Mouse (Mus musculus) MEL (cell line): ENCODE results near the gene Xrcc3. TPM values are rescaled to one million over a fixed set of nuclear protein-coding genes. Genes with fewer than 3 reads are reported as not detected.
A peak's percentile ranks its signal among the peaks of the same experiment; 100 is the strongest.

ENCODE experiments used
- DNase-seq: peaks from one replicate; pipeline ENCODE4 v3.0.0; 2011; ENCODE audit warnings: low read depth, low spot score
- H3K27ac ChIP-seq: 2 replicates; pipeline ENCODE4 v1.5.1; 2012; ENCODE audit warnings: low read depth, mild to moderate bottlenecking, control low read depth, low read length, moderate library complexity; ENCODE audit not compliant: control insufficient read depth
- H3K27me3 ChIP-seq, 2 experiments: fragments of 150-350 bp in 1 of 2; sonication (generic) in 1 of 2; 2 replicates each; pipeline ENCODE4 v1.6.1; 2012; ENCODE audit warnings: low read length in 2 of 2, mild to moderate bottlenecking in 2 of 2, improper control_type of control experiment in 1 of 2, moderate library complexity in 1 of 2; ENCODE audit not compliant: insufficient read depth in 2 of 2, control insufficient read depth in 1 of 2
- H3K36me3 ChIP-seq, 2 experiments: 2 replicates each; pipeline ENCODE4 v1.6.1; 2012 to 2014; ENCODE audit warnings: low read length in 2 of 2, improper control_type of control experiment in 1 of 2, inconsistent platforms in 1 of 2, mild to moderate bottlenecking in 1 of 2; ENCODE audit not compliant: insufficient read depth in 2 of 2, control insufficient read depth in 1 of 2
- H3K4me1 ChIP-seq, 2 experiments: fragments of 150-350 bp in 1 of 2; sonication (generic) in 1 of 2; 2 replicates each; pipeline ENCODE4 v1.6.1; 2012; ENCODE audit warnings: low read length in 2 of 2, improper control_type of control experiment in 1 of 2, mild to moderate bottlenecking in 1 of 2; ENCODE audit not compliant: insufficient read depth in 2 of 2, control insufficient read depth in 1 of 2
- H3K4me3 ChIP-seq, 2 experiments: fragments of 150-350 bp in 1 of 2; sonication (generic) in 1 of 2; 2 replicates each; pipeline ENCODE4 v1.5.1; 2012; ENCODE audit warnings: low read depth in 2 of 2, low read length in 2 of 2, mild to moderate bottlenecking in 2 of 2, moderate library complexity in 2 of 2, control low read depth in 1 of 2, improper control_type of control experiment in 1 of 2; ENCODE audit not compliant: control insufficient read depth in 1 of 2, insufficient read depth in 1 of 2
- H3K79me2 ChIP-seq: 2 replicates; pipeline ENCODE4 v1.6.1; 2012; ENCODE audit warnings: mild to moderate bottlenecking, low read length, moderate library complexity; ENCODE audit not compliant: control insufficient read depth, poor library complexity, insufficient read depth
- H3K9ac ChIP-seq: 2 replicates; pipeline ENCODE4 v1.6.1; 2012; ENCODE audit warnings: low read depth, mild to moderate bottlenecking, control low read depth, low read length, moderate library complexity; ENCODE audit not compliant: control insufficient read depth, poor library complexity, severe bottlenecking
- H3K9me3 ChIP-seq: fragments of 150-350 bp; sonication (generic); replicated peaks from 2 replicates; pipeline ENCODE4 v1.6.1; 2012; ENCODE audit warnings: mild to moderate bottlenecking, low read length, improper control_type of control experiment, moderate library complexity; ENCODE audit not compliant: insufficient read depth
- CHD1 ChIP-seq: IDR thresholded peaks from 2 replicates; pipeline ENCODE4 v1.6.1; 2012; ENCODE audit warnings: low read depth, mild to moderate bottlenecking, inconsistent platforms, low read length, improper control_type of control experiment
- CHD2 ChIP-seq: IDR thresholded peaks from 2 replicates; pipeline ENCODE4 v1.6.1; 2011; ENCODE audit warnings: low read length, improper control_type of control experiment
- ELF1 ChIP-seq: IDR thresholded peaks from 2 replicates; pipeline ENCODE4 v1.6.1; 2014; ENCODE audit warnings: low read depth, mild to moderate bottlenecking, inconsistent platforms, low read length, improper control_type of control experiment, moderate library complexity
- EP300 ChIP-seq, 2 experiments: IDR thresholded peaks; 2 replicates each; pipeline ENCODE4 v1.6.1; 2011; ENCODE audit warnings: improper control_type of control experiment in 2 of 2, low read length in 2 of 2, low read depth in 1 of 2, mild to moderate bottlenecking in 1 of 2
- ETS1 ChIP-seq: IDR thresholded peaks from 2 replicates; pipeline ENCODE4 v1.6.1; 2012; ENCODE audit warnings: low read depth, mild to moderate bottlenecking, inconsistent platforms, low read length, improper control_type of control experiment, moderate library complexity
- GABPA ChIP-seq: IDR thresholded peaks from 2 replicates; pipeline ENCODE4 v1.6.1; 2012; ENCODE audit warnings: low read depth, mild to moderate bottlenecking, inconsistent platforms, low read length, improper control_type of control experiment, moderate library complexity
- HCFC1 ChIP-seq: IDR thresholded peaks from 2 replicates; pipeline ENCODE4 v1.6.1; 2012; ENCODE audit warnings: low read depth, mild to moderate bottlenecking, inconsistent platforms, low read length, improper control_type of control experiment, moderate library complexity
- JUND ChIP-seq: IDR thresholded peaks from 2 replicates; pipeline ENCODE4 v1.6.1; 2011; ENCODE audit warnings: low read depth, mild to moderate bottlenecking, improper control_type of control experiment, low read length
- MAX ChIP-seq: IDR thresholded peaks from 2 replicates; pipeline ENCODE4 v1.6.1; 2011; ENCODE audit warnings: low read length, improper control_type of control experiment
- MAZ ChIP-seq: IDR thresholded peaks from 2 replicates; pipeline ENCODE4 v1.6.1; 2012; ENCODE audit warnings: low read depth, mild to moderate bottlenecking, inconsistent platforms, low read length, improper control_type of control experiment
- MEF2A ChIP-seq: IDR thresholded peaks from 2 replicates; pipeline ENCODE4 v1.6.1; 2014; ENCODE audit warnings: low read depth, mild to moderate bottlenecking, inconsistent platforms, low read length, improper control_type of control experiment; ENCODE audit not compliant: poor library complexity, insufficient replicate concordance, severe bottlenecking; ENCODE audit errors: extremely low read depth
- MYB ChIP-seq: IDR thresholded peaks from 2 replicates; pipeline ENCODE4 v1.6.1; 2011; ENCODE audit warnings: mild to moderate bottlenecking, low read depth, low read length, improper control_type of control experiment
- MYC ChIP-seq: IDR thresholded peaks from 2 replicates; pipeline ENCODE4 v1.6.1; 2011; ENCODE audit warnings: low read depth, mild to moderate bottlenecking, low read length, improper control_type of control experiment, moderate library complexity
- NELFE ChIP-seq: IDR thresholded peaks from 2 replicates; pipeline ENCODE4 v1.6.1; 2011; ENCODE audit warnings: low read depth, low read length, improper control_type of control experiment
- POLR2AphosphoS2 ChIP-seq: IDR thresholded peaks from 2 replicates; pipeline ENCODE4 v1.6.1; 2011; ENCODE audit warnings: low read length, improper control_type of control experiment
- RAD21 ChIP-seq: IDR thresholded peaks from 2 replicates; pipeline ENCODE4 v1.6.1; 2011; ENCODE audit warnings: mild to moderate bottlenecking, low read depth, low read length, improper control_type of control experiment
- RCOR1 ChIP-seq: IDR thresholded peaks from 2 replicates; pipeline ENCODE4 v1.6.1; 2012; ENCODE audit warnings: low read depth, mild to moderate bottlenecking, inconsistent platforms, low read length, improper control_type of control experiment
- TAL1 ChIP-seq: IDR thresholded peaks from 2 replicates; pipeline ENCODE4 v1.6.1; 2012; ENCODE audit warnings: mild to moderate bottlenecking, inconsistent platforms, low read length, moderate library complexity, mixed read lengths
- TCF12 ChIP-seq: IDR thresholded peaks from 2 replicates; pipeline ENCODE4 v1.6.1; 2014; ENCODE audit warnings: low read depth, mild to moderate bottlenecking, inconsistent platforms, low read length, improper control_type of control experiment, moderate library complexity
- USF1 ChIP-seq: IDR thresholded peaks from 2 replicates; pipeline ENCODE4 v1.6.1; 2014; ENCODE audit warnings: low read depth, mild to moderate bottlenecking, inconsistent platforms, low read length, improper control_type of control experiment, moderate library complexity
- USF2 ChIP-seq, 2 experiments: IDR thresholded peaks; 2 replicates each; pipeline ENCODE4 v1.6.1; 2011 to 2012; ENCODE audit warnings: improper control_type of control experiment in 2 of 2, low read length in 2 of 2, borderline replicate concordance in 1 of 2, inconsistent platforms in 1 of 2, low read depth in 1 of 2, mild to moderate bottlenecking in 1 of 2; ENCODE audit not compliant: insufficient read depth in 1 of 2
- ZC3H11A ChIP-seq: IDR thresholded peaks from 2 replicates; pipeline ENCODE4 v1.6.1; 2012; ENCODE audit warnings: low read depth, mild to moderate bottlenecking, inconsistent platforms, low read length, improper control_type of control experiment
- ZKSCAN1 ChIP-seq: IDR thresholded peaks from 2 replicates; pipeline ENCODE4 v1.6.1; 2012; ENCODE audit warnings: low read depth, mild to moderate bottlenecking, inconsistent platforms, low read length, improper control_type of control experiment, moderate library complexity
- polyA plus RNA-seq, 2 experiments: library from polyadenylated mRNA; stranded (reverse) in 1 of 2; unstranded in 1 of 2; fragments of >175 nt in 1 of 2; fragments of >200 nt in 1 of 2; gene quantifications; 2 replicates each; pipeline versions ENCODE4 v1.2.1 to v1.2.4; 2012; ENCODE audit warnings: low replicate concordance in 2 of 2, low read depth in 1 of 2; ENCODE audit not compliant: insufficient read length in 2 of 2, insufficient read depth in 1 of 2, missing spikeins in 1 of 2
- total RNA-seq: library from RNA; depleted of rRNA; stranded (reverse); fragments of 300-350 nt; gene quantifications from 2 replicates; pipeline ENCODE4 v1.2.3, GENCODE M21; 2012

Gene Xrcc3
- total and polyA plus RNA-seq, 3 experiments, result 9.0 to 18.8 TPM; not detected in 1

- H3K9me3 ChIP-seq, result no peaks in the 10 kb centered on the region
- H3K4me1 ChIP-seq, result peaks cover 7 to 25% of the 10 kb centered on the region in 2 experiments
- no peak for DNase-seq
- H3K9ac ChIP-seq, result no peak overlapping the region
- peaks cover 0 to 15% of the 10 kb centered on the region in 2 experiments; a peak in 2 of 4 replicates for H3K36me3 ChIP-seq
- TF ChIP-seq USF1 (no peak), ETS1 (no peak), TCF12 (no peak), MAZ (no peak), RCOR1 (no peak), EP300 (IDR thresholded peaks at IDR 0.05; ENCODE audit: low read depth in 1 of 2, low read length in 2 of 2) (no peak), GABPA (no peak), ZKSCAN1 (no peak), POLR2AphosphoS2 (no peak), MEF2A (no peak), USF2 (IDR thresholded peaks at IDR 0.05; ENCODE audit: borderline replicate concordance in 1 of 2, insufficient read depth in 1 of 2, low read depth in 1 of 2, low read length in 2 of 2) (no peak), MYC (no peak), ZC3H11A (no peak)
- H3K27me3 ChIP-seq, result no peaks in the 10 kb centered on the region
- H3K27ac ChIP-seq, result no peak overlapping the region
- peaks cover 5% of the 10 kb centered on the region; the same call in 1 of the 2 replicates for H3K79me2 ChIP-seq
- no peak overlapping the region for H3K4me3 ChIP-seq
Measured at GRCm38 (mm10) chr12:111819936-111820335, 6.3 kb upstream of the Xrcc3 start.

GRCm38 (mm10) chr12:111817991-111818390 is 4.3 kb upstream of the Xrcc3 start:
- H3K9me3 ChIP-seq, result no peaks in the 10 kb centered on the region
- no peaks in the 10 kb centered on the region for H3K27me3 ChIP-seq
- H3K4me1 ChIP-seq, result peaks cover 7 to 26% of the 10 kb centered on the region in 2 experiments
- peaks cover 0 to 15% of the 10 kb centered on the region in 2 experiments; a peak in 2 of 4 replicates for H3K36me3 ChIP-seq
- no peak for TF ChIP-seq MAZ
- no peak for TF ChIP-seq EP300 (IDR thresholded peaks at IDR 0.05; ENCODE audit: low read depth in 1 of 2, low read length in 2 of 2)
- TF ChIP-seq ELF1, result no peak
- no peak for TF ChIP-seq MYB
- TF ChIP-seq NELFE, result no peak
- no peak for TF ChIP-seq RAD21
- TF ChIP-seq CHD2, result no peak
- no peak for TF ChIP-seq JUND
- TF ChIP-seq HCFC1, result no peak
- TF ChIP-seq MAX, result no peak
- no peak for TF ChIP-seq TAL1
- no peak for TF ChIP-seq CHD1
- H3K27ac ChIP-seq, result peak overlapping the region; percentile 5; the same call in 1 of the 2 replicates
- peaks cover 12% of the 10 kb centered on the region for H3K79me2 ChIP-seq
- no peak overlapping the region for H3K4me3 ChIP-seq
- H3K9ac ChIP-seq, result no peak overlapping the region
- DNase-seq, result no peak
